Mouse (Mus musculus): ENCODE measurements around the gene Klrb1b. TPM values are rescaled to one million over a fixed set of nuclear protein-coding genes. Genes with fewer than 3 reads are reported as not detected.
"Not testable (repeated sequence)": the region's sequence is repeated elsewhere in the genome, so short reads cannot be mapped to it uniquely, and the experiment has no call there.

The Klrb1b gene
- total RNA-seq, 1 experiment: not detected

DNA sequence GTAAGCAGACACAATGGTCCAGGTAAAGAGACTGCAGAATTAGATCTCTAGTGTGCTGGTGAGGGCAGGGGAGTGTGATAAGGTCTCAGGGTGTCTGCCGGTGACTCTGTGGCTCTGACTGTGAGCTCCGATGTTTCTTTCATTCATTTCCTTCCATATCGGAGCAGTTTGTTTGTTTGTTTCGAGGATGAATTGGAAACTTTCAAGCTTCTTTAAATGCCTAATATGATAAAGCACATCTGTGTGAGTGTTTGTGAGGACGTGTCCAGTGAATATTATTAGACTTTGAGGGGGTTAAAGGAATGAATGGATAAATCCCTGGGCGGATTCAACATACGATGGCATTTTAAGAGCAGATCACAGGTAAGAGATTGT, 26.2 kb downstream of the Klrb1b start:
- H3K27ac ChIP-seq (ENCODE audit: insufficient read depth, low read depth, low read length, poor library complexity, severe bottlenecking): no peak overlapping the region
- peak; percentile 21 for DNase-seq (ENCODE audit: low read depth, low spot score)
- no peak overlapping the region for H3K9ac ChIP-seq (ENCODE audit: insufficient read depth, low read depth, low read length, poor library complexity, severe bottlenecking)
- peak overlapping the region; percentile 26 to 95; a peak in 3 of 4 replicates for H3K4me3 ChIP-seq (ENCODE audit: insufficient read depth in 1 of 2, low read depth in 1 of 2, low read length in 2 of 2, poor library complexity in 1 of 2, severe bottlenecking in 1 of 2)
- H3K9me3 ChIP-seq (ENCODE audit: control insufficient read depth, insufficient read depth, low read depth, low read length): no peaks in the 10 kb centered on the region
- no peaks in the 10 kb centered on the region for H3K36me3 ChIP-seq (ENCODE audit: control insufficient read depth, insufficient read depth, low read length, poor library complexity, severe bottlenecking)
- TF ChIP-seq ZNF384 (IDR thresholded peaks at IDR 0.05; ENCODE audit: low read depth, low read length): no peak
- peaks cover 1 to 8% of the 10 kb centered on the region in 2 experiments; a peak in 1 of 4 replicates for H3K4me1 ChIP-seq (ENCODE audit: control insufficient read depth in 2 of 2, insufficient read depth in 2 of 2, low read length in 2 of 2, poor library complexity in 1 of 2)
- in situ Hi-C loops (cut with MboI; ENCODE audit: low sequenced_read_pairs in 2 of 2, unreplicated experiment in 2 of 2): loop anchor here in 1 of 2 experiments (5.0 kb wide), 2 partner anchors 37 to 38 kb away; no protein-coding TSS in a partner anchor

DNA sequence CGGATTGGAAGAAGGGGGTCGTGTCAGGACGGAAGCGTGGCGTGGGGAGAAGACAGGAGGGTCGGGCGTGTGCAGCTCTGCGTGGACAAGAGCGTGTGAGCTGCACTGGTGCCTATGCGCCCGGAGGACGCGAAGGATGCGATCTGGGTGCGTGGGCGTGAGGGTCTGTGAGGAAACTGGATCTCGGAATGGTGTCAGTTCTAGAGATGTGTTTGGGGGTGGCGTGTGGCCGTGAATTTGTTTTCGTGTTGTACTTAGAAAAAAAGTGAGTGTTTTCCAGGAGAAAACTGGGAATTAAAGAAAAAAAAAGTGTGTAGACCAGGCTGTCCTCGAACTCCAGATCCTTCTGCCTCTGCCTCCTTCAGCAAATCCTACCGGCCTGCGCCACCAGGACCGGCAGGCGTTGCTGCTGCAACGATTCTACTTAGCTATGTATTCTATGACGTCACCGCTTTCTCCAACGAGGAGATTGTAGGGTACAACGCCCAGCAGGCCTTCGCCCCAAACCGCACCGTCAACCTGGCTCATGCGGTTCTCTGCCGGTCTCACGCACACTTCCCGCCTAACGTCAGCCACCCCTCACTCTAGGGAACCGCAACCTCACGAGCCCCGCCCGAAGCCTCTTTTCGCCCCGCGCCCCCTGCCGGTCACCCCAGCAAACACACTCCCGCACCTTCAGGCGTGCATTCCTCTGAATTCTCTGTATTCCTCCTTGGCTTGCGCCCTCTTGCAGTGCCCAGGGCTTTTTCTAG, 26.8 kb downstream of the Klrb1b start:
- Histone ChIP-seq H3K9ac (ENCODE audit: insufficient read depth, low read depth, low read length, poor library complexity, severe bottlenecking) (peak overlapping the region; percentile 88), H3K27ac (ENCODE audit: insufficient read depth, low read depth, low read length, poor library complexity, severe bottlenecking) (peak overlapping the region; percentile 71; the same call in 1 of the 2 replicates), H3K4me3 (ENCODE audit: insufficient read depth in 1 of 2, low read depth in 1 of 2, low read length in 2 of 2, poor library complexity in 1 of 2, severe bottlenecking in 1 of 2) (peak overlapping the region; percentile 93 to 95)
- in situ Hi-C loops (cut with MboI; ENCODE audit: low sequenced_read_pairs in 2 of 2, unreplicated experiment in 2 of 2): loop anchor here in 1 of 2 experiments (5.0 kb wide), 1 partner anchor 37 kb away; no protein-coding TSS in a partner anchor
- not testable (repeated sequence) for H3K9me3 ChIP-seq (ENCODE audit: control insufficient read depth, insufficient read depth, low read depth, low read length); H3K36me3 ChIP-seq (ENCODE audit: control insufficient read depth, insufficient read depth, low read length, poor library complexity, severe bottlenecking); H3K4me1 ChIP-seq (ENCODE audit: control insufficient read depth in 2 of 2, insufficient read depth in 2 of 2, low read length in 2 of 2, poor library complexity in 1 of 2)
- TF ChIP-seq MAFK (IDR thresholded peaks at IDR 0.05; ENCODE audit: insufficient read depth, low read depth, low read length) (peak; percentile 82), ZNF384 (IDR thresholded peaks at IDR 0.05; ENCODE audit: low read depth, low read length) (peak; percentile 74; the same call in 1 of the 2 replicates)
- peak; percentile 60 for DNase-seq (ENCODE audit: low read depth, low spot score)

DNA sequence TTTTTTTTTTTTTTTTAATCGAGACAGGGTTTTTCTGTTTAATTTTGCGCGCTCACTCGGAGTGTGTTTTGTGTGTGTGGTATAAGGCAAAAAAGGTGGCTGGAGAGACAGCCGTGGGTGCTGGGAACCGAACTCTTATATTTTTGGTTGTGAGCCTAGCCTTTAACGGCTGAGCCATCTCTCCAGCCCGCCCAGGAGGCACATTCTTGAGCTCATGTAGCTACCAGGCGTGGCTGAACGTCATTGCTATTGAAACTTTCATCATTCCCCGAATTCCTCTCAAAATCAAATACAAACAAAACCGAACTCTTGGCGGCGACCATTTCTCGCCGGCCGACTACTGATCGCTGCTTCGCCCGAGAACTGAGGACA, 27.4 kb downstream of the Klrb1b start:
- Histone ChIP-seq H3K27ac (ENCODE audit: insufficient read depth, low read depth, low read length, poor library complexity, severe bottlenecking) (peak overlapping the region; percentile 68; the same call in 1 of the 2 replicates), H3K4me3 (ENCODE audit: insufficient read depth in 1 of 2, low read depth in 1 of 2, low read length in 2 of 2, poor library complexity in 1 of 2, severe bottlenecking in 1 of 2) (peak overlapping the region; percentile 93 to 95), H3K9ac (ENCODE audit: insufficient read depth, low read depth, low read length, poor library complexity, severe bottlenecking) (peak overlapping the region; percentile 88)
- 0 out of 2 replicates have a peak, but pooled peaks have one; percentile 16 for TF ChIP-seq ZNF384 (IDR thresholded peaks at IDR 0.05; ENCODE audit: low read depth, low read length)
- not testable (repeated sequence) for H3K4me1 ChIP-seq (ENCODE audit: control insufficient read depth in 2 of 2, insufficient read depth in 2 of 2, low read length in 2 of 2, poor library complexity in 1 of 2); H3K9me3 ChIP-seq (ENCODE audit: control insufficient read depth, insufficient read depth, low read depth, low read length); H3K36me3 ChIP-seq (ENCODE audit: control insufficient read depth, insufficient read depth, low read length, poor library complexity, severe bottlenecking)
- DNase-seq (ENCODE audit: low read depth, low spot score): peak; percentile 38
- in situ Hi-C loops (cut with MboI; ENCODE audit: low sequenced_read_pairs in 2 of 2, unreplicated experiment in 2 of 2): loop anchor here in 1 of 2 experiments (5.0 kb wide), 1 partner anchor 36 kb away; no protein-coding TSS in a partner anchor

DNA sequence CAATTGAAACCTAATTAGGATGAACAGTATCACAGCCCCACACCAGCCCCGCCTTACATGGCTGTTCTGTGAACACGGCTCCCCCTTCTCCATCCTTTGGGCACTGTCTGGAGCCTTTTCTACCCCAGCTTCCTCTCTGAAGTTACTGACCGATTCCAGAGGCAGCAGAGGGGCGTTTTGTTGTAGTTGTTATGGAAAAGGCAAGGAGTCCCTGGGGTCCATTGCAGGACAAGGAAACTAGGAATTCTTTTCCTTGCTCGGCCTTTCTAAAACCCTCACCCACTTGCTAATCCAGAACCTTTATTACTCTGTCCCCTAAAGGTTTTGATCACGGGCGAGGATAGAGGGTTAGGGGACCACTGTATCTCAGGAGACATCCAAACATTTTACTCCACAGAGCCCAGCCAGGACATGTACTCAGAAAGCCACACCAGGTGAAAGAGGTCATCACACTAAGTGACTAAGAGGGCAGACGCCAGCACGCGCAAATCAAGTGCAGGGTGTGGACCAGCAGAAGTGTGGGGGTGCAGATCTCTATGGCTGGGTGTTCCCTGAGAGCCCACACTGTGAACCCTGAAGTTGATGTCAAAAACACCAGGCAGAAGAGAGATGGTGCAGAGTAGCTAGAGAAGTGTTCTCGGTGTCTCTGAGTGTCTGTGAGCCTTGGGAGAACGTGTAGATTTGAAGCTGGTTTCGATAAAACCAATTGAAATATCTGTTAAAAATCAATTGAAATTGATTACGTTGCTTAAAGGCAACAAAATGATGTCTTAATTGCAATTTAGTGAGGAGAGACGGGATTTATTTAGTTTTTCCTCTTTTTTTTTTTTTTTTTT, 28.0 kb downstream of the Klrb1b start:
- Histone ChIP-seq H3K27ac (ENCODE audit: insufficient read depth, low read depth, low read length, poor library complexity, severe bottlenecking) (no peak overlapping the region), H3K9me3 (ENCODE audit: control insufficient read depth, insufficient read depth, low read depth, low read length) (no peaks in the 10 kb centered on the region), H3K36me3 (ENCODE audit: control insufficient read depth, insufficient read depth, low read length, poor library complexity, severe bottlenecking) (no peaks in the 10 kb centered on the region), H3K4me1 (ENCODE audit: control insufficient read depth in 2 of 2, insufficient read depth in 2 of 2, low read length in 2 of 2, poor library complexity in 1 of 2) (peaks cover 1 to 8% of the 10 kb centered on the region in 2 experiments; a peak in 1 of 4 replicates), H3K9ac (ENCODE audit: insufficient read depth, low read depth, low read length, poor library complexity, severe bottlenecking) (no peak overlapping the region), H3K4me3 (ENCODE audit: insufficient read depth in 1 of 2, low read depth in 1 of 2, low read length in 2 of 2, poor library complexity in 1 of 2, severe bottlenecking in 1 of 2) (peak overlapping the region; percentile 26 to 53)
- DNase-seq (ENCODE audit: low read depth, low spot score): peak; percentile 19
- in situ Hi-C loops (cut with MboI; ENCODE audit: low sequenced_read_pairs in 2 of 2, unreplicated experiment in 2 of 2): loop anchor here in 1 of 2 experiments (5.0 kb wide), 1 partner anchor 36 kb away; no protein-coding TSS in a partner anchor
- TF ChIP-seq ZC3H11A (IDR thresholded peaks at IDR 0.05; ENCODE audit: borderline replicate concordance, low read depth, low read length) (no peak), ZNF384 (IDR thresholded peaks at IDR 0.05; ENCODE audit: low read depth, low read length) (no peak), CHD2 (IDR thresholded peaks at IDR 0.05; ENCODE audit: low read depth, low read length) (no peak), HCFC1 (IDR thresholded peaks at IDR 0.05; ENCODE audit: borderline replicate concordance, insufficient read depth, low read length) (no peak), MAFK (IDR thresholded peaks at IDR 0.05; ENCODE audit: insufficient read depth, low read depth, low read length) (no peak)

Measured in ES-E14 (cell line).